Mouse (Mus musculus): ENCODE data around the gene Crlf2. TPM values are rescaled to one million over a fixed set of nuclear protein-coding genes. Genes with fewer than 3 reads are reported as not detected.

Crlf2 gene
- polyA plus RNA-seq, 1 experiment from 2014 or later = 16.7 TPM

Other genes starting within 250 kb of the Crlf2 start
- not detected in 2 replicates for gene Vmn2r16, start 228.8 kb downstream of the Crlf2 start, polyA plus RNA-seq (2015; fragmentation: Nextera tagmentation; extraction: Ambion mirVana)
- not detected in 2 replicates for gene Vmn2r17, start 139.3 kb downstream of the Crlf2 start, polyA plus RNA-seq (2015; fragmentation: Nextera tagmentation; extraction: Ambion mirVana)
- 1.8 and 2.0 TPM in 2 replicates for gene 5430403G16Rik, start 132.0 kb upstream of the Crlf2 start, polyA plus RNA-seq (2015; fragmentation: Nextera tagmentation; extraction: Ambion mirVana)
- 4.3 and 4.9 TPM in 2 replicates for gene 4930522L14Rik, start 192.9 kb upstream of the Crlf2 start, polyA plus RNA-seq (2015; fragmentation: Nextera tagmentation; extraction: Ambion mirVana)